Mouse (Mus musculus) CD4-positive naive resting alpha-beta T cell, adult 57 days (primary cell): Measurements from ENCODE around the gene Rpl23. TPM values are rescaled to one million over a fixed set of nuclear protein-coding genes. Genes with fewer than 3 reads are reported as not detected.

Experiments used
- total RNA-seq: library from RNA; stranded (reverse); gene quantifications from one replicate; pipeline ENCODE4 v1.2.4, GENCODE M21; 2023

Rpl23 gene
- 2,309 TPM for total RNA-seq

DNA sequence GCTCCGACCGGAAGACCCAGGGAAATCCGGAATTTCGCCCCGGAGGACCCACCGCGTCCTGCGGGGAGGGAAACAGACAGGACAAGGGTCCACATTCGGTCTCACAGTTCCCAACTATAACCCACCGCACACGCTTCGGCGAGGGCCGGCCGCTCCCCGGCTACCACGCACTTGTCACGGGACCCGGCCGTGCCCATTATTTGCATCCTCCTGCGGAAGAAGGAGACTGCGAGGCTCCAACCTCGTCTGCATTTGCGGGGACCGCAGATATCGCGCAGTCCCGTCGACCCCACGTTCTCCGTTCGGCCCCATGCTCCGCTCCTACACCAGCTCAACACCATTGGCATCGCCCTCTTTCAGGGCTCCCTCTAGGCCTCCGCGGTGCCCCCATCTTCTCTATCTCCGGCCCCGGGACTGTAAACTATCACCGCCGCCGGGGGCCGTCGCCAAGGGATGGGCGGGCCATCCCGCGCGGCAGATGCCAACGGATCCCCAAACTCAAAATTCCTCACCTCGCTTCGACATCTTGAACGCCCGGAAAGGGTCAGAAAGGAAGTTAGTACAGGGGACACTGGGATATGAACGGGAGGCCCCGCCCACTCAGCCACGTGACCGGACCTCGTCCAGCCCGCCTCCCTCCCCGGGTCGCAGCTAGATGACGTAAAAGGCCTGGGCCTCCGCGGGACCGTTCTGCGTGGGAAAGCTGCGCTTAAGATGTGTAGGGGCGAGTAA, at the start of gene Rpl23:
Gene Rpl23 (minus strand): TSS at position 606 of the 732 bp plus-strand sequence.

DNA sequence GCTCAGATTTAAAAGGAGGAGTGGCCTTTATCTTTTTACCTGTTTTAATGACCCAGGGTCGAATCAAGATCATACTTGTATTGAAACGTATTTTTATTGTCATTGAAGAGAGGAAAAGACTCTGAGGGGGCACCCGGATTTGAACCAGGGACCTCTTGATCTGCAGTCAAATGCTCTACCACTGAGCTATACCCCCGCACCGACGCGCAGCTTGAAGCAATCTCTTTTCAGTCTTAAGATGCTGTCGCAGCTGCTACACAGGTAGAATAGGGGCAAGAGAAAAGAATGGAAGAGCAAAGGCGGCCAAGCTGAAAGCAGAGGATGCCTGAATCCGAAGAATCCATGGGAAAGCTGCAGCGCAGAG, 16.5 kb upstream of the Rpl23 start, which contains the start of gene Lasp1:
Gene Lasp1 (plus strand): TSS at position 219 of the 364 bp plus-strand sequence.

GRCm38 (mm10) chr11:97775808-97776496, 6.3 kb downstream of the Rpl23 start, which contains the start of gene 1700001P01Rik:
Gene 1700001P01Rik (minus strand): TSS chr11:97775918.

GRCm38 (mm10) chr11:97766154-97766881, 15.9 kb downstream of the Rpl23 start, which contains the start of gene Cwc25:
Gene Cwc25 (minus strand): TSS chr11:97766556.

DNA sequence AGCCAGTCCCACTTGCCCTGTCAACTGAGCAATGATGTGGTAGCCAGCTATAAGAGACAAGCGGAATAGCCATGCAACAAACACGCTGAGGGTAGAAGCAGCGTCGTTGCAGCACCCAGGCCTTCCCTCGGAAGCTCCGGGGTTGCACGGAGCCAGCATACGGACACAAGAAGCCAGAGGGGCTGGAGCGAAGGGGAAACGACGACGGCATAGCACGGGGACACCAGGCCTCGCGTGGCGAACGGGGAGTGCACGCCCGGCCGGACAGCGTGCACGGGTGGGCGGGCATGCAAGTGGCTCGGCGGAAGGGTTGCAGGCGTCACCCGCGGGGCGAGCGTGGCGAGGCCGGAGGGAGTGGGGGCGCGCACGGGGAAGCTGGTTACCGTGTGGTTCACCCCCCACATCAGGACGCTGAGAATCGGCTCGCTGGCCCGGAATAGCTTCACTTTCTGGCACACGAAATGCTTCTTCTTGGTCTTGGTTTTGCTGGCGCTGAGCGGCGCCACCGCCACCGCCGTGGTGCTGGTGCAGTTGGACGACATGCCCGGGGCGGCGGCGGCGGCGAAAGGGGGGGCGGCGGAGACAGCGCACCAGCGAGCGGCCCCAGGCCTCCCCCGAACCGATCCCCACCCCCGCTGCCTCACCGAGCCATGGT, 38.0 kb downstream of the Rpl23 start, which contains the start of gene Pip4k2b:
Gene Pip4k2b (minus strand): TSS at position 642 of the 655 bp plus-strand sequence.

Other genes starting within 250 kb of the Rpl23 start
- not detected for gene Srcin1, start 206.3 kb downstream of the Rpl23 start, total RNA-seq
- gene Epop, start 152.7 kb downstream of the Rpl23 start, total RNA-seq, result 8.4 TPM
- 236 TPM for gene Mllt6, start 119.0 kb downstream of the Rpl23 start, total RNA-seq
- gene Cisd3, start 96.6 kb downstream of the Rpl23 start, total RNA-seq, result 43.7 TPM
- 3.0 TPM for gene Pcgf2, start 81.9 kb downstream of the Rpl23 start, total RNA-seq
- gene Psmb3, start 79.0 kb downstream of the Rpl23 start, total RNA-seq, result 107 TPM
- gene Pip4k2b, start 37.7 kb downstream of the Rpl23 start, total RNA-seq, result 57.6 TPM
- gene Cwc25, start 15.9 kb downstream of the Rpl23 start, total RNA-seq, result 48.7 TPM
- 1.7 TPM for gene 1700001P01Rik, start 6.5 kb downstream of the Rpl23 start, total RNA-seq
- gene Lasp1, start 16.6 kb upstream of the Rpl23 start, total RNA-seq, result 142 TPM
- gene B230217C12Rik, start 58.3 kb upstream of the Rpl23 start, total RNA-seq, result 0.95 TPM
- gene Fbxo47, start 101.7 kb upstream of the Rpl23 start, total RNA-seq, result 1.4 TPM
- 1.2 TPM for gene Plxdc1, start 204.0 kb upstream of the Rpl23 start, total RNA-seq
- 55.7 TPM for gene Arl5c, start 213.7 kb upstream of the Rpl23 start, total RNA-seq
- gene Cacnb1, start 240.6 kb upstream of the Rpl23 start, total RNA-seq, result 28.2 TPM
- gene Rpl19, start 244.3 kb upstream of the Rpl23 start, total RNA-seq, result 2,682 TPM